Mouse (Mus musculus) forebrain, embryonic 11.5 days (tissue): ENCODE data around the gene Ammecr1. TPM values are rescaled to one million over a fixed set of nuclear protein-coding genes. Genes with fewer than 3 reads are reported as not detected.

Experiments
- ATAC-seq: fragments of 200-750 bp; cut with Nextera tagmentation; replicated peaks from 2 replicates; pipeline ENCODE4 v1.8.0; 2017; ENCODE audit warnings: moderate TSS enrichment; ENCODE audit not compliant: low FRiP score
- DNase-seq: peaks from one replicate; pipeline ENCODE4 v3.0.0-alpha.2; 2017; ENCODE audit warnings: low spot score
- H3K27ac ChIP-seq: fragments of 300-500 bp; sonication (generic); 2 replicates; pipeline ENCODE4 v1.5.1; 2014; ENCODE audit warnings: low read depth, low read length
- H3K27me3 ChIP-seq: fragments of 300-500 bp; sonication (generic); 2 replicates; pipeline ENCODE4 v1.6.1; 2014; ENCODE audit warnings: mild to moderate bottlenecking, low read length, mixed read lengths; ENCODE audit not compliant: control insufficient read depth, insufficient read depth
- H3K36me3 ChIP-seq: fragments of 300-500 bp; sonication (generic); 2 replicates; pipeline ENCODE4 v1.6.1; 2014; ENCODE audit warnings: mild to moderate bottlenecking, low read length, moderate library complexity, mixed read lengths; ENCODE audit not compliant: control insufficient read depth, insufficient read depth
- H3K4me1 ChIP-seq: fragments of 300-500 bp; sonication (generic); replicated peaks from 2 replicates; pipeline ENCODE4 v1.6.1; 2014; ENCODE audit warnings: low read length, mixed read lengths; ENCODE audit not compliant: control insufficient read depth, insufficient read depth
- H3K4me2 ChIP-seq: fragments of 300-500 bp; sonication (generic); 2 replicates; pipeline ENCODE4 v1.6.1; 2014; ENCODE audit warnings: low read depth, mild to moderate bottlenecking, low read length, moderate library complexity, mixed read lengths; ENCODE audit not compliant: severe bottlenecking
- H3K4me3 ChIP-seq: fragments of 300-500 bp; sonication (generic); 2 replicates; pipeline ENCODE4 v1.5.1; 2014; ENCODE audit warnings: low read depth, low read length
- H3K9ac ChIP-seq: fragments of 300-500 bp; sonication (generic); 2 replicates; pipeline ENCODE4 v1.6.1; 2014; ENCODE audit warnings: low read length
- H3K9me3 ChIP-seq: fragments of 300-500 bp; sonication (generic); 2 replicates; pipeline ENCODE4 v1.6.1; 2016; ENCODE audit warnings: low read length, mixed read lengths; ENCODE audit not compliant: control insufficient read depth
- WGBS: fragments of 180-500 bp; shearing (Covaris S2); extraction: QIAGEN DNeasy Blood & Tissue Kit; methylation state at CpG from one replicate; pipeline ENCODE4 v1.1.7; 2014; 5-methylcytosine and 5-hydroxymethylcytosine counted together
- polyA plus RNA-seq: library from polyadenylated mRNA; unstranded; fragments of >200 nt; fragmentation: Nextera tagmentation; extraction: Ambion mirVana; gene quantifications from 2 replicates; pipeline ENCODE4 v1.2.1, GENCODE M21; 2014

Ammecr1 gene
- polyA plus RNA-seq, 1 experiment from 2014 or later: 13.7 TPM

DNA sequence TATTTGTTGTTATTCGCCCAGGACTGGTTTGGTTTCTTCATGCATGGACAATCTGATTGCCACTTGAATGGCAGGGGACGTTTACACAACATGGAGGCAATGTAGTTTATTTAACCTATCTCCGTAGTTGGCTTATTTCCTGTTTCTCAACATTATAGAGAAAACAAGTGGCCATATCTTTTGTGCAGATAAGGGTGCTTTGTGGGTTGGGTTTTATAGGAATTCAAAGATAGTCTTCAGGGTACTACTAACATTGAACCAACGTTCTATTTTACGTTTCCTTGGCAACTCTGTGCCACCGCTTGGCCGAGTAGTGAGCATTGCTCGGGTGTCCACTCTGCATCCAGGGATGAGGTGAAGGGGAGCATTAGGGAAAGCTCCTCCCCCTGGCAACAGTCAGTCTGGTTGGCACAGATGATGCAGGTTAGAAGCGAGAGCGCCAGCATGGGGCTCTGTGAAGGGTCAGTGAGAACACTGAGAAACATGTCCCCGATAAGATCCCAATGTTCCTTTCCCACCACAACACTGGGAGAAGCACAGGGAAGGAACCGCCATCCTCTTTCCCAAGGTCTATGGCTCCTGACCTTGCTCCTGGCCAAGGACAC, 136.6 kb downstream of the Ammecr1 start:
- 87% methylated on average over 12 of the region's 12 CpGs for WGBS
- H3K27me3 ChIP-seq: 0 out of 2 replicates have a peak, but pooled peaks cover 2% of the 10 kb centered on the region
- H3K27ac ChIP-seq: no peak overlapping the region
- no peaks in the 10 kb centered on the region for H3K9me3 ChIP-seq
- ATAC-seq (no peak), DNase-seq (no peak)
- no peaks in the 10 kb centered on the region for H3K4me1 ChIP-seq
- H3K4me3 ChIP-seq: no peak overlapping the region
- no peaks in the 10 kb centered on the region for H3K36me3 ChIP-seq
- H3K9ac ChIP-seq: no peak overlapping the region
- H3K4me2 ChIP-seq: no peak overlapping the region

DNA sequence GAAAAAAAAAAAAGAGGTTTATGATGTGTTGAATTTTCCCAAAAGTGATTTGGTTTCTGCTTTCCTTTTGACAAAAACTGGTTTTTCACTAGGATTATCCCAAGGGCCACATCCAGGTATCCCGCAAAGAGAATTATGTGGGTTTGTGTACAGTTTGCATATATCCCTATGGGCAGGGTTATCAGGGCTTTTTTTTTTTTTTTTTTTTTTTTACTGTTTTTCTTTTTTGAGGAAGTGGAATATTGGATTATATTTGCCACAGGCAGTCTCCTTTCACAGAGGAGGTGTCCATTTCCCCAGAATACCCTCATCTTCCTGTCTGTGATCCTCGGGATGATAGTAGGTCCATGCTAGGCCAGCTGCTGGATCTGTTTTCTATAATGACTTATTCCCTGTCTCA, 137.3 kb downstream of the Ammecr1 start:
- Histone ChIP-seq H3K4me1 (no peaks in the 10 kb centered on the region), H3K9ac (no peak overlapping the region), H3K9me3 (no peaks in the 10 kb centered on the region), H3K4me3 (no peak overlapping the region), H3K4me2 (no peak overlapping the region), H3K36me3 (no peaks in the 10 kb centered on the region), H3K27ac (no peak overlapping the region), H3K27me3 (no peaks in the 10 kb centered on the region)
- DNase-seq (no peak), ATAC-seq (no peak)
- WGBS: 84% methylated on average over 2 of the region's 2 CpGs

DNA sequence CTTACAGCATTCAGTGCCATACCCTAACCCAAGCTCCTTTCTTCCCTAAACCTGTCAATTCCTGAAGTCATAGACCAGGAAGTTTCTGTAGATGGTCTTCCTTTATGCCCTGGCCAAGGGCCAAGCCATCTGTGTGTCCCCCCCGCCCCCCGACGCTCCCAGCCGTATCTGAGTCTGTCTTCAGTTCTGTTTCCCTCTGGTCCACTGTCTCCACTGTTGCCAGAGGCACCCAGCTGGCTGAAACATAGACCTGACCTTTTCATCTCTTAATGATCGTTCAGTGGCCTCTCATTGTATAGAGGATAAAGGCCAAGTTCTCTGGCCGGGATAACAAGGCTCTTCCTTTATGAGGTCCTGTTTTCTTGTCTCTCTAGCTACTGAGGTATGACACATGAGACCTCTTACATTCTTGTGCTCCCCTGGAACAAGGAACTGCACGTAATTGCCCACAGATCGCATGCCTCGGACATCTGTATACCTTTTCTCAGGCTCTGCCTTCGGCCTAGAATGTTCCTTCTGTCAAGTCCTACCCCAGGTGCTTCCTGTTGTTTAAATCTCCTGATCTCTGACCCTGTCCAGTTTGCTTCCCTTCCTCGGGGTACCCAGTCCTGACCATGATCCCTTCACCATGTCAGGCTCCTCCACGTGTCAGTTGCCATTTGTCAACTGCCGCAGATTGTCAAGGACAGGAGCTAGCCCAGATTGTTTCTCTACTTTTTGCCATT, 138.2 kb downstream of the Ammecr1 start:
- no peaks in the 10 kb centered on the region for H3K36me3 ChIP-seq
- no peaks in the 10 kb centered on the region for H3K4me1 ChIP-seq
- DNase-seq: no peak
- H3K4me2 ChIP-seq: no peak overlapping the region
- whole genome bisulfite sequencing: 67% methylated on average over 13 of the region's 13 CpGs
- H3K9me3 ChIP-seq: no peaks in the 10 kb centered on the region
- H3K4me3 ChIP-seq: no peak overlapping the region
- no peak for ATAC-seq
- H3K27ac ChIP-seq: no peak overlapping the region
- H3K9ac ChIP-seq: no peak overlapping the region
- no peaks in the 10 kb centered on the region for H3K27me3 ChIP-seq

DNA sequence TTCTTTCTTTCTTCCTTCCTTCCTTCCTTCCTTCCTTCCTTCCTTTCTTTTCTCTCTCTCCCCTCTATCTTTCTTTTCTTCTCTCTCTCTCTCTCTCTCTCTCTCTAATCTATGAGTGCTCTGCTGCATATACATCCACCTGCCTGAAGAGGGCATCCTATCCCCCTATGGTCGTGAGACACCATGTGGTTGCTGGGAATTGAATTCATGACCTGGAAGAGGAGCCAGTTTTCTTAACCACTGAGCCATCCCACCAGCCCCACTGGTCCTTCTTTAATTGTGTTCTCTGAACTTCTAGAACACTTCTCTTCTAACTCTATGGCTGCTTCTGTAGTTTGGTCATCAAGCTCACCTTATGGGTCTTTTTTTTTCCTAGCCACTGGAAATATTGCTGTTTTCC, 138.9 kb downstream of the Ammecr1 start:
- no peaks in the 10 kb centered on the region for H3K4me1 ChIP-seq
- no peak overlapping the region for H3K4me2 ChIP-seq
- 29% methylated on average over 1 of the region's 1 CpGs for WGBS
- ATAC-seq (no peak), DNase-seq (no peak)
- no peak overlapping the region for H3K9ac ChIP-seq
- H3K27ac ChIP-seq: no peak overlapping the region
- no peaks in the 10 kb centered on the region for H3K36me3 ChIP-seq
- no peak overlapping the region for H3K4me3 ChIP-seq
- no peaks in the 10 kb centered on the region for H3K9me3 ChIP-seq
- no peaks in the 10 kb centered on the region for H3K27me3 ChIP-seq

DNA sequence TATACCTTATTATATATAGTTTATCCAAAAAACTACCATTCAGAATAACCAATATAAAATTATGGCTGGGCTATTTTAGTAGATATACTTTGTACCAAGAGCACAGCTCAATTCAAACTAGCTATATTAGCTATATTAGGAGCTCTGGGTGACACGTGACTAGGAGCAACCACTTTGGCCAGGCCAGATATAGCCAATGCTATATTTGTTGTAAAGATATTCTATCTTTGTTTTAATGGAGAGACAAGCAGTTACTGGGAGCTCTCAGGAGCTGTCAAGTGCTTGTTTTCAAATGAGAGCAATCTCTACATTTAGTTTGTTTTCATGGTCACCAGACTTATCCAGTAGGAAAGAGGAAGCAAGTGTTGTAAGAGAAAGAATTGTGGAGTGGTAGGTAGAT, 141.2 kb downstream of the Ammecr1 start:
- ATAC-seq (no peak), DNase-seq (no peak)
- H3K36me3 ChIP-seq: no peaks in the 10 kb centered on the region
- no peak overlapping the region for H3K27ac ChIP-seq
- H3K4me3 ChIP-seq: no peak overlapping the region
- no peaks in the 10 kb centered on the region for H3K27me3 ChIP-seq
- H3K4me1 ChIP-seq: no peaks in the 10 kb centered on the region
- H3K9ac ChIP-seq: no peak overlapping the region
- WGBS: 78% methylated on average over 1 of the region's 1 CpGs
- no peaks in the 10 kb centered on the region for H3K9me3 ChIP-seq
- H3K4me2 ChIP-seq: no peak overlapping the region

DNA sequence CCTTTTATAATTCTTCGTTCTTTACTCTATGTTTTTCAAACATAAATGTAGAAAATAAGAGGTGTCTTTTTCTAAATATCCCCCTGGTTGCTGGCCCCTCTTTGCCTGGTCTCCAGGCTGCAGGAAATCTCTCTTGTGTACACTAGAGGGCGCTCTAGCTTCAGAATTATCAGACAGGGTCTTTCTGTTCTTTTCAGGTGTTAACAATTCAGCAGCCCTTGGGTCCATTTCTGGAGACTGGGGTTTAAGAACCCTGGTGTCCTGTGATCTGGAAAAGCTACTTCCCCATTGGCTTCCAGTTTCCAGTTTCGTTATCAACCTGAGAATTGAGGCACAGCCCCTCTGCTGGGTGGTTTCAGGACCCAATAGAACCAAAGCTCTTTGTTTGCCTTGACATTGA, 144.7 kb downstream of the Ammecr1 start:
- no peak overlapping the region for H3K27ac ChIP-seq
- DNase-seq (no peak), ATAC-seq (no peak)
- H3K4me1 ChIP-seq: no peaks in the 10 kb centered on the region
- 31% methylated on average over 3 of the region's 3 CpGs for WGBS
- no peaks in the 10 kb centered on the region for H3K36me3 ChIP-seq
- H3K4me3 ChIP-seq: no peak overlapping the region
- H3K9me3 ChIP-seq: no peaks in the 10 kb centered on the region
- H3K9ac ChIP-seq: no peak overlapping the region
- H3K27me3 ChIP-seq: no peaks in the 10 kb centered on the region
- H3K4me2 ChIP-seq: no peak overlapping the region

DNA sequence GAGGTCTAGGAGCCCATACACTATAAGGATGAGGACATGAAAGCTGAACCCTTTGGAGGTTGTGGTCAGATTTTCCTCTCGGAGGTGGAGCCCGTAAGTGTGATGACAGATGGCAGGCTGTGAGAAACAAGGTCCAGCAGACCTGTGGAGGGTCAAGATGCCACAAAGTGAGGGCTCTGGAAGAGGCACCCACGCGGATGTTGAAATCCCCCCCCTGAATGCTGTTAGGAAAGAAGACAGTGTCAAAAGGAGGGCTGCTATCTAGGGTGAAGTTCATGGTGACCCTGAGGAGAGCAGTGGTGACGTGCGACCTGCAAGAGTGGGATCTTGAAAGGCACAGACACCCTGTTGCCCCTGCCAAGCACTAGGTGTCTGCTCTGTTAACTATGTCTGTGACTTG, 145.3 kb downstream of the Ammecr1 start:
- no peak overlapping the region for H3K9ac ChIP-seq
- no peak overlapping the region for H3K4me2 ChIP-seq
- no peaks in the 10 kb centered on the region for H3K36me3 ChIP-seq
- no peaks in the 10 kb centered on the region for H3K9me3 ChIP-seq
- H3K4me1 ChIP-seq: no peaks in the 10 kb centered on the region
- H3K27me3 ChIP-seq: no peaks in the 10 kb centered on the region
- no peak overlapping the region for H3K4me3 ChIP-seq
- 93% methylated on average over 6 of the region's 6 CpGs for WGBS
- H3K27ac ChIP-seq: no peak overlapping the region
- ATAC-seq (no peak), DNase-seq (no peak)

DNA sequence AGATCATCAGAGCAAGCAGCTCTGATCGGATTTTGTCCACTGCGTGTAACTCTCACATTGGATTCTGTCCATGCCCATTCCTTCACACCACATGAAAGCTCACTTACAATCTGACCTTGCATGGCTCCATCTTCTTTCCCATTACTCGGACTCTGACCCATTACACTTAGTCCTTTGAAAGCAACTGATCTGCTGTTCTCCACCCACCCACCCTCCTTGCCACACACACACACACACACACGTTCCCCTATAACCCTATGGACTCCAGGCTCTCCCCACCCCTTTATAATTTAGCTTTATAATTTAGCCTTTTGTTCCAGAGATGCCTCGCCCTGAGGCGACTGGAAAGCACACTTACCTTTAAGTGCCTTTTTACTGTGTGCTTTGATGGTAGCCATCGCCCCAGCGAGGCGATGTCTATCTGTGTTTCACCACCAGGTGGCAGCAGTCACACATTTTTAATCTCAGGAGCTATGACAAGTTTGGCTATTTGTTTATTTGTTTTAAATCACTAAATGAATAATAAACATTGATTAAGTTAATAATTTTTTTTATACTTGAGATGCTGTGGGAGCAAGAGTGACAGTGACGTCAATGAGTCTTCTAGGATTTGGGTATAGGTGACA, 148.4 kb downstream of the Ammecr1 start:
- H3K4me3 ChIP-seq: no peak overlapping the region
- H3K4me2 ChIP-seq: no peak overlapping the region
- peak; percentile 65 for DNase-seq
- no peaks in the 10 kb centered on the region for H3K36me3 ChIP-seq
- WGBS: 45% methylated on average over 10 of the region's 10 CpGs
- H3K9me3 ChIP-seq: no peaks in the 10 kb centered on the region
- no peak overlapping the region for H3K9ac ChIP-seq
- ATAC-seq: peak; percentile 15; the same call in 1 of the 2 replicates
- H3K4me1 ChIP-seq: no peaks in the 10 kb centered on the region
- H3K27ac ChIP-seq: no peak overlapping the region
- H3K27me3 ChIP-seq: no peaks in the 10 kb centered on the region
